Comparison of ENCODE assay signal across 25 mouse cellular contexts in genomic region chr1:156786074-156786473, GRCm38 (mm10). TPM values are rescaled to one million over a fixed set of nuclear protein-coding genes. Genes with fewer than 3 reads are reported as not detected.
DNase-seq lines count a peak whose midpoint lies in the region; ATAC-seq and TF ChIP-seq lines count a peak whose summit lies in the region.
"Had no signal": no experiment of that assay in that cellular context is flagged by ENCODE, and none has a peak within 500 bp of the region (broad histone marks: within the 10 kb centered on the region; RNA-seq: fewer than 3 reads in every experiment).

No protein-coding gene starts in this region.

- H3K36me3 ChIP-seq in hindbrain, embryonic 10.5 days, result no peaks in the 10 kb centered on the region
- H3K36me3 ChIP-seq in hindbrain, postnatal 0 days (ENCODE audit: insufficient read depth, low read length), result no peaks in the 10 kb centered on the region
- H3K36me3 ChIP-seq in midbrain, embryonic 15.5 days (replicated peaks), result no peaks in the 10 kb centered on the region
- H3K36me3 ChIP-seq: embryonic facial prominence, embryonic 13.5 days; heart, embryonic 13.5 days; hindbrain, embryonic 12.5 days; hindbrain, embryonic 15.5 days; intestine, embryonic 15.5 days had no signal

- peaks cover 45% of the 10 kb centered on the region for H3K27me3 ChIP-seq in hindbrain, embryonic 10.5 days (ENCODE audit: insufficient read depth, poor library complexity, severe bottlenecking)
- no peaks in the 10 kb centered on the region for H3K27me3 ChIP-seq in hindbrain, postnatal 0 days (ENCODE audit: insufficient read depth, low read length)
- H3K27me3 ChIP-seq in midbrain, embryonic 15.5 days (replicated peaks), result no peaks in the 10 kb centered on the region
- H3K27me3 ChIP-seq: embryonic facial prominence, embryonic 13.5 days; heart, embryonic 13.5 days; hindbrain, embryonic 15.5 days; intestine, embryonic 15.5 days; Patski had no signal

- DNase-seq in hindbrain, embryonic 10.5 days (ENCODE audit: low spot score), result no peak
- DNase-seq in hindbrain, postnatal 0 days (ENCODE audit: low spot score), result no peak
- no peak for DNase-seq in left cerebral cortex, postnatal 25 days (ENCODE audit: low spot score in 2 of 2)
- DNase-seq: adrenal gland, postnatal 10 days; adrenal gland, postnatal 36 days; cerebellum, adult 18-20 months; cerebellum, adult 9-10 months; cerebellum, postnatal 14 days; forebrain, postnatal 0 days; gastrocnemius, postnatal 25 days; heart, adult 18-20 months; heart, postnatal 14 days; heart, postnatal 4 days; kidney, adult 18-20 months had no signal

- ATAC-seq in hindbrain, postnatal 0 days, result no peak
- 0 out of 2 replicates have a peak, but pooled peaks have one; percentile 43 for ATAC-seq in common myeloid progenitor, adult 5-6 weeks (replicated peaks; ENCODE audit: low read depth, poor library complexity, severe bottlenecking)
- ATAC-seq in megakaryocyte-erythroid progenitor cell, adult 5-6 weeks (replicated peaks; ENCODE audit: low FRiP score, low TSS enrichment, poor library complexity, severe bottlenecking), result 0 out of 2 replicates have a peak, but pooled peaks have one; percentile 48
- no peak for ATAC-seq in midbrain, embryonic 15.5 days (replicated peaks)
- ATAC-seq: CD4-positive, CD25-positive, alpha-beta regulatory T cell, adult 4 months; forebrain, embryonic 14.5 days; forebrain, postnatal 0 days; intestine, embryonic 15.5 days; Patski had no signal

- intact Hi-C loops in left cerebral cortex, postnatal 25 days (cut with DNase I), result no loop called here

- 0 out of 2 replicates have a peak overlapping the region, but pooled peaks have one; percentile 43 for H3K27ac ChIP-seq in hindbrain, embryonic 10.5 days
- no peak overlapping the region for H3K27ac ChIP-seq in hindbrain, postnatal 0 days
- no peak overlapping the region for H3K27ac ChIP-seq in midbrain, embryonic 15.5 days
- H3K27ac ChIP-seq: heart, embryonic 13.5 days; hindbrain, embryonic 12.5 days; hindbrain, embryonic 15.5 days; intestine, embryonic 15.5 days had no signal

- WGBS in hindbrain, embryonic 10.5 days, result 81% methylated on average over 2 of the region's 2 CpGs
- WGBS in hindbrain, postnatal 0 days, result 72% methylated on average over 2 of the region's 2 CpGs
- 93% methylated on average over 2 of the region's 2 CpGs for WGBS in midbrain, embryonic 15.5 days

- H3K9ac ChIP-seq in hindbrain, postnatal 0 days (replicated peaks; ENCODE audit: low read length), result no peak overlapping the region
- no peak overlapping the region for H3K9ac ChIP-seq in midbrain, embryonic 15.5 days
- H3K9ac ChIP-seq: embryonic facial prominence, embryonic 13.5 days; forebrain, postnatal 0 days; heart, embryonic 13.5 days; hindbrain, embryonic 12.5 days; hindbrain, embryonic 15.5 days; intestine, embryonic 15.5 days had no signal

- H3K9me3 ChIP-seq in hindbrain, embryonic 10.5 days, result no peaks in the 10 kb centered on the region
- no peaks in the 10 kb centered on the region for H3K9me3 ChIP-seq in hindbrain, postnatal 0 days (ENCODE audit: low read length)
- no peaks in the 10 kb centered on the region for H3K9me3 ChIP-seq in midbrain, embryonic 15.5 days
- H3K9me3 ChIP-seq: embryonic facial prominence, embryonic 13.5 days; heart, embryonic 13.5 days; hindbrain, embryonic 12.5 days; hindbrain, embryonic 15.5 days; intestine, embryonic 15.5 days had no signal

- H3K4me3 ChIP-seq in hindbrain, embryonic 10.5 days, result no peak overlapping the region
- no peak overlapping the region for H3K4me3 ChIP-seq in hindbrain, postnatal 0 days (ENCODE audit: low read length)
- no peak overlapping the region for H3K4me3 ChIP-seq in midbrain, embryonic 15.5 days
- H3K4me3 ChIP-seq: embryonic facial prominence, embryonic 13.5 days; heart, embryonic 13.5 days; hindbrain, embryonic 12.5 days; hindbrain, embryonic 15.5 days; intestine, embryonic 15.5 days had no signal

- no peak for TF ChIP-seq CTCF in hindbrain, postnatal 0 days (IDR thresholded peaks at IDR 0.05; ENCODE audit: low read depth)

- no peak overlapping the region for H3K4me2 ChIP-seq in hindbrain, postnatal 0 days (ENCODE audit: low read depth, low read length)
- H3K4me2 ChIP-seq in midbrain, embryonic 15.5 days, result no peak overlapping the region
- H3K4me2 ChIP-seq: embryonic facial prominence, embryonic 13.5 days; heart, embryonic 13.5 days; hindbrain, embryonic 12.5 days; hindbrain, embryonic 15.5 days; intestine, embryonic 15.5 days had no signal

- H3K4me1 ChIP-seq in hindbrain, embryonic 10.5 days (replicated peaks), result peaks cover 89% of the 10 kb centered on the region
- peaks cover 16% of the 10 kb centered on the region for H3K4me1 ChIP-seq in hindbrain, postnatal 0 days (ENCODE audit: insufficient read depth, low read length)
- peaks cover 20% of the 10 kb centered on the region for H3K4me1 ChIP-seq in midbrain, embryonic 15.5 days

RNA-seq across cellular contexts. Expression of gene Angptl1, which starts 52.3 kb away (rescaled TPM):
- polyA plus RNA-seq in hindbrain, embryonic 10.5 days (2016; fragmentation: Nextera tagmentation; extraction: Ambion mirVana), result 2.2 and 2.4 TPM in 2 replicates
- total RNA-seq in hindbrain, postnatal 0 days (2014; rRNA removed), result 1.4 and 1.5 TPM in 2 replicates
- polyA plus RNA-seq in hindbrain, postnatal 0 days (2015; fragmentation: Nextera tagmentation; extraction: Ambion mirVana), result 1.0 and 1.3 TPM in 2 replicates
- not detected in 2 replicates for total RNA-seq in common myeloid progenitor, adult 5-6 weeks (2017)
- not detected in 2 replicates for total RNA-seq in megakaryocyte-erythroid progenitor cell, adult 5-6 weeks (2014; fragmentation: Nextera tagmentation)
- not detected in 2 replicates for total RNA-seq in megakaryocyte-erythroid progenitor cell, adult 5-6 weeks (2017)
- polyA plus RNA-seq in midbrain, embryonic 15.5 days (2015; fragmentation: Nextera tagmentation; extraction: Ambion mirVana), result 0.64 and 1.1 TPM in 2 replicates
- under 1 TPM; 0.53 to 0.78 TPM for total RNA-seq in left cerebral cortex, postnatal 25 days (2021)

Comparison
In these comparisons a context has a peak if more than half of its experiments do, and no peak if none do; other contexts are left out.
1. ATAC-seq: peak in common myeloid progenitor, adult 5-6 weeks (single experiment) and megakaryocyte-erythroid progenitor cell, adult 5-6 weeks (single experiment); none in hindbrain, postnatal 0 days (single experiment) and midbrain, embryonic 15.5 days (single experiment).